Mouse (Mus musculus) fibroblast of lung, adult 2 months (primary cell): ENCODE data around the gene Cep89.

Source experiments
- DNase-seq: peaks from one replicate; pipeline ENCODE4 v3.0.0-alpha.2; 2011; ENCODE audit warnings: low read depth

Gene Cep89

DNA sequence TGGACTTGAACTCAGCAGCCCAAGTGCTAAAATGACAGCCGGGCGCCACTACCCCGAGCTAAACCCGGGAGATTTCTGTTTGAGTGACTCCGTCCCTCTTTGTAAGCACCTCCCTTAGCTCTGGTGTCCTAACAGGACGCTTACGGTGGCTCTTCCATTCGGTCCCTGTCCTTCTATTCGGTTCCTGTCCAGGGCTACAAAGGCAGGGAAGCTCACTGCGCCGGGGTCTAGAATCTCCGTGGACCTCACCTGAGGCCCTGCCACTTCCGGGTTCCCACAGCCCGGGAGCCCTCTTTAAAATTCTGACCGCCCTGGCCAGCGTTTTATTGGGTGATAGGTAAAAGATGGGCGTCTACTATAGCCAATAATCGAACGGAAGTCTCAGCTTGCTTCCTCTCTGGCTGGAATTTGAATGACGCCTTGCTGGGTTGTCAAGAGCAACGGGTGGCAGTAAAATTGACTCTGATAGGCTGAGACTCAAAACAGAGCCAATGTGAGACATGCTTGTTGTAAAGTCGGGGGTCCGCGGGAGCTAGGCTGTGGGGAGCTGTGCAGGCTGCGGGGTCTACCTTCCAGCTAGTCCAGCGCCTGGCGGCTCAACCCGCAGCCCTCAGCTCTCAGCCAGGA is at the start of gene Cep89, which contains the start of gene Faap24:
Gene Cep89 (plus strand): TSS at position 494 of the 627 bp plus-strand sequence.
Gene Faap24 (minus strand): TSS at position 295 of the 627 bp plus-strand sequence.
- DNase-seq: peak; percentile 96

DNA sequence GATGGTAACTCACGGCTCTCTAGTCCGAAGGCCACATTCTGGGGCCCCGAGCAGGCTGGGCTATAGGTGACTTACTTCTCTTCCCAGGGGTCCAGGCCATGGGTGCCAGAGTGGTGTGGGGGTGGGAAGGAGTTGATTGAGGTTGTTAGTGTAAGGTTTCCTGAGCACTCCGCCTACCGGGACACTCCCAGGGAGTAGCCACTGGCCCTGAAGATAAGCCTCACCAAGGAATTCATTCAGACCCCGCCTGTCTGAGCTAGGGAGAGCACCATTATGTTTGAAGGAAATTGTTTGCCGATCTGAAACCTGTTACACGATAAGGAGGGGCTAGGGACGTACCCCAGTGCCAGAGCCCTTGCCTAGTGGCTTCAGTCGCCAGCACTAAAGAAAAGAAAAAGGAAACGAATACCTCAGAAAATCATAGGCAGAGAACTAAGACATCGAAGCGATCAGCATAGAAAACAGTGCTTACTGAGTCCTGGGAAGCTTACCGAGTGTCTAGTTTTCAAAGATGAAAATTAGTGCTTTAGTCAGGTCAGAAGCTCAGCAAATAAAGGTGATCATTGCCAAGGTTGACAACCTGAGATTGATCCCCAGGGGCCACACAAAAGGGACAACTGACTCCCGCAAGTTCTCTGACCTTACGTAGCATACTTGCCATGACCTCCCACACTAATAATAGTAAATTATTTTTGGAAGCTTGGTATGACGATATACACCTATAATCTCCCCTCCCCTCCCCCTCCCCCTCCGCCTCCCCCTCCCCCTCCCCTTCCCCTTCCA is 48.7 kb upstream of the Cep89 start:
- no peak for DNase-seq

DNA sequence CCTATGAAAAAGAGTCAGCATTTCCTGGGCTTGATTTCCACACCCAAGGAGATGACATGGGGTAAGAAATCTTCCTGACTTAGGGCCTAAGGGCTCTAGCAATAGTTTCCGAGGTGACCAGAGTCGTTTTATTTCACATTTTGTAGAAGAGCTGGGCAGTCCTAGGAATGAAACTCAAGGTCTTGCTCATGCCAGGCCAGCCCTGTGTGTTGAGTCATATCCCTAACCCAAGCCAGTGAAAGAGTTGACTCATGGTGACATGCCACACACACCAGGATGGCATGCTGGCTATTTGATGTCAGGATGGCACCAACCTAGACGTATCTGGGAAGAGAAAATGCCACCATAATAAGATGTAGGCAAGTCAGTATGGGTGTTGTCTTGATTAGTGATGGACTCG is 47.8 kb upstream of the Cep89 start:
- no peak for DNase-seq

DNA sequence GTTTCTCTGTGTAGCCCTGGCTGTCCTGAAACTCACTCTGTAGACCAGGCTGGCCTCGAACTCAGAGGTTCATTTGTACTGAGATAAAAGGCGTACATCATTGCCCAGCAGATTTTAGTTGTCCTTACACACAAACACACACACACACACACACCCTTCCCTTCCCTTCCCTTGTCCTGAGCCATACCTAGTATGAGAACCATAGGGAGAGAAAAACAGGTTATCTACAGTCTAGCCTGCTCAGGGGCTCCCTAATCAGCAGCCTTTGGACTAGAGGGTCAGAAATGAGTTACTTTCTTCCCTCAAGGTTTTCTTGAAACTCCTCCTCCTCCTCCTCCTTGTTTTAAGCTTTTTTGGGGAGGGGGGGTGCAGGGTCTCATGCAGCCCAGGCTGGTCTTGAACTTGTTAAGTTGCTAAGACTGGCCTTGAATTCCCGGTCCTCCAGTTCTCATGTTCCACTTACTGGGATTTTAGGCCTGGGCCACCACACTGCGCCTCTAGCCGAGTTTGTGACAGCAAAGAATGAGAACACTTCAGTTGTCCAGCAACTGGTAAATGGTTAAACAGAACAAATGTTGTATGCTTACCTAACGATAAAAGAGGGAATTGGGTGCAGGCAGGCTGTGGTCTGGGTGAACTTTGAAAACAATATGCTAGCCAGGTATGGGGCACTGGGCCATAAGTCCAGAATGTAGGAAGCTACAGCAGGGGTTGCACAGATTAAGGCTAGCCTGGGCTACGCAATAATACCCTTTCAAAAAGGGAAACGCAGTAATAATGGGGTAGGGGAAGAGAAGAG is 46.8 kb upstream of the Cep89 start:
- DNase-seq: no peak

DNA sequence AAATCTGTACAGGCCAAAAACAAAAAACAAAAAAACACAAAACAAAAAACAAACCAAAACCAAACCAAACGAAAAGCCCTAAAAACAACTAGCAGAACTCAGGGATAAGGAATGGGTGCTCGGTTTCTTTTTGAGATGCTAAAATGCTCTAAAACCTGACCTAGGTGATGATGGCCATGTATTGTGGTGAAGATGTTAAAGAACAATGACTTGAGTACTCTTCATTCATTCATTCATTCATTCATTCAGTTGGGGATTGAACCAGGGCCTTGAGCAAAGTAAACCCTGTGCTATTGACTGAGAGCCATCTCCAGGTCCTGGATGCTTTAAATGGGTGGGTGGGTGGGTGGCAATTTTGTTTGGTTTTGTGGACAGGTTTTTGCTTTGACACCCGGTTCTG is 45.7 kb upstream of the Cep89 start:
- DNase-seq: no peak

DNA sequence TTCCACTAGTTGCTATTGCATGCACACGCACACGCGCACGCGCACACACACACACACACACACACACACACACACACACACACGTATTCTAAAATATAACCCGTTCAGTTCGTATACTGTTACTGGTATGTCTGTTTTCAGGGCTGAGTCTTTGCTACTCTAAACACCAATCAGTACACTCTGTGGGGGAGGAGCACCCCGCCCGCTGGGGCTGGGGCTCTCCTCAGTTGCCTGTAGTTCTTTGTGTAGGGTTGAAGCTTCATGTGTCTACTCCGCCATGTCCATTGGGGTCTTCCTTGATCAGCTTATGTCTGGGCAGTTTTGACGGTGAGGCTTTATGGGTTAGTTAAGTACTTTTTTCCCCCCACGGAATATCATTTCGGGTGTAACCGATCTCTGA is 43.5 kb upstream of the Cep89 start:
- DNase-seq: no peak

DNA sequence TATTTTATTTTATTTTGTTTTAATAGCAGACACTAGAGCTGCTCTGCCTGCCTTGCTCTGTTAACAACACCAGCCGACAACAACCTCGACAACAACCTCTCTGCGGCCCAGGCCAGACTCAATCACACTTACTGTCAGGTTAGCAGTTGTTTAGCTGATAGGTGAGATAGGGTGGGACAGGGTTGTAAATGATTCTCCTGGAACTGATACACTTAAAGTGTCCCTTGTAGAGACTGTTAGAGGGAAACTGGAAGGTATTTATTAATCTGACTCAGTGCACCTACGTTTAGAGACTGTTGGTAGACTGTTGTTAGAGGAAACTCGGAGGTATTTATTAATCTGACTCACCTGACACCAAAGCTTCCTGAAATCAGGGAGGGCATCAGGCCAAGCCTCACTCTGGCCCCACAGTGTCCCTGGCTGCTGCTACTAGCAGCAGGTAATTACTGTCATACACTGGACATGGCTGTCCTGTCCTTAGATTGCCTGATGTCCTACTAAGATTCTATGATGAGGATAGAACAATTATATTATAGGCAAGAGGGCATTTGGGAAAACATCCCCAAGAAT is 41.4 kb upstream of the Cep89 start:
- DNase-seq: no peak

DNA sequence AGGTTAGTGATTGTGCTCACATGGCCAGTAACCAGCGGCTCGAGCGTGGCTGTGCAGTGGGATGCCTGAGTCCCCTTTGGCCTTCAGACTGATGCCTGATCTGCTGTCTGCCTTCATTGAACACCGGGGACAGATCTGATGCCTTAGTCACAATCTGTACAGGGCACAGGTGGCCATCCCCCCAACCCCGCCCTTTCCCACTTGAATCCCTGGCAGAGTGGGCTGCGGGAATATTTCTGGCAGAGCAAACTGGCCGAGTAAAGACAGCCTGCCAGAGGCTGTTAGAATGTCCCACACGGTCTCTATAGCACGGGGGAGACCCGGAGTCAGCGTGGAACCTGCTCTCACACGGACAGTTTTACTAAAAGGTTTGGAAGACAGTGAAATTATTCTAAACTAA is 39.2 kb upstream of the Cep89 start:
- no peak for DNase-seq

DNA sequence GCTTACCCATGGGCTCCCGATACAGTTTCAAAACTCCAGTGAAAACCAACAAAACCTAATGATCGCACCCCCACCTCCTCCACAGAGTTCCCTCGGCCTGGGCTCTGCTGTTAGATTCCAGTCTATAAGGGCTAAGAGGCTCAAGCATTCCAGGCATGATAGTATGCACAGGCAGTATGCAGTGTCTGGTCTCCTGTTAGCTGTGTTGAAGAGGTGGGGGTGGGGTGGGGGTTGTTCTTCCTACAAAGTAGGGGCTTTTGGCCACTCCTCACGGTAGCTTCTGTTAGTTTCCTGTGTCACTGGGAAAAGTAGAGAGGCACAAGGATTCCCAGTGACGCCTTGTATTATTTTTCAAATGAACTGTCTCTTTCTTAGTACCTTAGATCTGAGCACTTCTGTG is 34.6 kb upstream of the Cep89 start:
- no peak for DNase-seq

DNA sequence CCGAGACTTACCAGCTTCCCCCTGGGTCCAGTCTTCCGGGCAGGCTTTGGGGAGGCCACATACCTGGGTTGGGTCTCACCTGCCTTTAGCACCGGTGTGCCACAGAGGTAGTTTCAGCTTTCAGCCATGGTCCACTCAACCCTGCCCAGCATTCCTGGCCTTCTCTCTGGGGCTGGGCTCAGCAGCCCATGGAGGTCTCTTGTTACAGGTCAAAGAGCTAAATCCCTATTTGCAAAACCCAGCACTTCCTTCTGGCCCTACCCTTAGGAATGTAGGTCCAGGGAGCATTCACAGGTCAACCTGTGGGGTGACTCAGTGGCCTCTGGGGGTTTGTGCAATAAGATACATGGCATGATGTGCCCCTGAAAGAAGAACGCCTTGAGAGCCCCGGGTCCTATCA is 34.0 kb upstream of the Cep89 start:
- DNase-seq: no peak

DNA sequence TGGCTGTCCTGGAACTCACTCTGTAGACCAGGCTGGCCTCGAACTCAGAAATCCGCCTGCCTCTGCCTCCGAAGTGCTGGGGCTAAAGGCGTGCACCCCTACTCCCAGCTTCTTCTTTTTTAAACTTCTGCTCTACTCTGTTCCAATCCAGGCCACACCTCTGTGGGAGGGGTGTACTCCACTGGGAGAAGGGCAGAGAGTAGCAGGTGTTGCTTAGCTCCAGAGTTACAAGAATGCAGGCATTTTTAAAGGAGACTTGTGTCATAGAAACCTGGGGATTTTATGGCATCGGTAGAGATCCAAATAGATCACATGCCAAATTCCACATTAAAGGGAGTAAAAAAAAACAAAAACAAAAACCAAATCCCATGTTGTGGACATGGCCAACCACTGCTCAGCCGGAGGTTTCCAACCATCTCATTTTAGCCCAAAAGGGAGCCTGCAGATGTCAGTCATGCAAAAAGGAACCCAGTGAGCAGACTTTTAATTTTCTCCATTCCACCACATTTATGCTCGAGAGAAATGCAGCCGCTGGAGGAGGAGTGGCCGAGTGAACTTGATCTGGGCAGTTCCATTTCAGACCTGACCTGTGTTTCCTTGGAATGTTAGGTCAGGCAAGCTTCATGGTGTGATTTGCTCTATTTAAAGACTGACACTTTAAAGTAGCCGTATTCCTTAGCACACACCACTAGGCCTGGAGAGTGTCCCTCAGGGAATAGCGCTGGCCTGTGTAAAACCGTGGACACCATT is 31.5 kb upstream of the Cep89 start:
- DNase-seq: no peak

DNA sequence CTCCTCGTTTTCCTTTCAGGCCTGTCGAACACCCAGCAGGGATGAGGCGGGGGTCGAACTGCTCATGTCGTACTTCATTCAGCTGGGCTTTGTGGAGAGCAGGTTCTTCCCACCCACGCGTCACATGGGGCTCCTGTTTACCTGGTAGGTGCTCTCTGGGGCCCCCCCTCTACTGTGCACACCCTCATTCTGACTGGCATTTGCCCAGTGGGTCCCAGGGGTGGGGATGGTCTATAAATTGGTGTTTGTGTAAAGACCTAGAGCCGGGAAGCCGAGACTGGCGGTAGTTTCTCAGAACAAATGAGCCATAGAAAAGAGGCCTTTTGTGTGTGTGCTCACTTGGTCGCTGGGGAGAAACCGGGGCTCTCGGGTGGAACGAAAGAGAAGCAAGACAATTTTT is 25.7 kb upstream of the Cep89 start:
- no peak for DNase-seq

DNA sequence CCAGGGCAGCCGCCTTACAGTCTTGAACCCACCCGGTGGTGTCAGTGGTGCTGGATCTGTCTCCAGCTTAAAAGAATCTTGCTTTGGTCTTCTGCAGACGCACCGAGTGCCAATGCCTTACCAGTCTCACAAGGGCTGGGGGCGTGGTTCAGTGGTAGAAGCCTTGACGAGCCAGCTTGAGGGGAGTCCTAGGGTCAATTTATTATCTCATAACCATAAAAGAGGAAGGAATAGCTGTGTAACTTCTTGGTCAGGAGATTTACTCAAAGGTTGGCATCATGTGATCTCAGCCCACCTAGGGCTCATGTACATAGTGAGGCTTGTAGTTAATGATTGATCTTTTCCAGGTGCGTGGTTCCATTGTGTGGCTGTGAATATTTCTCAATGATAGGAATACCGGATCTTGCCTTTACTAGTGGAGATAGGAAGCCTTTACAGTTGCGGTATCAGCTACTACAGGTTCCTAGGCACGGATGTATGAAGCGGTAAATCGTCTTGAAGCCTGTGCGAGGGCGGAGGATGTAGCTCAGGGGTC is 24.3 kb upstream of the Cep89 start:
- no peak for DNase-seq

DNA sequence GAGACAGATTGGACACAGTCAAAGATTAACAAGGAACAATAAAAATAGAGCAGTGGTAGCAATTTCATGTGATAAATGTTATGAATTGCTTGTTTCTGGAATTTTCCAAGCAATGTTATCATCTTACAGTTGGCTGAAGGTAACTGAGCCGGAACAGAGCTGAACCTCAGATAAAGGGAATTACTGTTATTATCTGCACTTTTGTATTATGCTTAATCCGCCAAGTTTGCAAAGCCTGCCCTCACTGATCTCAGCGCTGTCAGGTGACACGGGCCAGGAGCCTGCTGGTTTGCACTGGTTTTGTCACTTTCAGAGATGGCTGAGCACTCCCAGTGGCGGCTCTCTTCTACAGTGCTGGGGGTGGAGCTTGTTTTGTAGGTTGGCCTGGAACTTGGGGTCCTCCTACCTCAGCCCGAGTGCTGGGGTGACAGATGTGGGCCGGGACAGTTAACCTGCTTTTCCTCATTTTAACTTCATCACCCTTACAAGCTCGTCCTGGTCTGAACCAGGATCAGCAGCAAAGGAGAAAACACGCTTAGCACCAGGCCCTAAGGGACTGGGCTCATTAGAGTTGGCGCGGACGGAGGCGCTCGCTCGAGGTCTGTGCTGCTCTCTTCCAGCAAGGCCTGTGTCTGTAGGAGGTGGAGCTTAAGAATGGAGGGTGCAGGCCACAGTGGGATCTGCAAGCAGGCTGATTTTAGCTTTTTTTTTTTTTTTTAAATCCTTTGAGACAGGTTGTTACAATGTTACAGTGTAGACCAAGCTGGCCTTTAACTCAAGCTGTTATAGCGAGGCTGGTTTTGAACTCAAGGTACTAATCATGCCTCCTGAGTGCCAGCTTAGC is 23.5 kb upstream of the Cep89 start:
- DNase-seq: no peak

DNA sequence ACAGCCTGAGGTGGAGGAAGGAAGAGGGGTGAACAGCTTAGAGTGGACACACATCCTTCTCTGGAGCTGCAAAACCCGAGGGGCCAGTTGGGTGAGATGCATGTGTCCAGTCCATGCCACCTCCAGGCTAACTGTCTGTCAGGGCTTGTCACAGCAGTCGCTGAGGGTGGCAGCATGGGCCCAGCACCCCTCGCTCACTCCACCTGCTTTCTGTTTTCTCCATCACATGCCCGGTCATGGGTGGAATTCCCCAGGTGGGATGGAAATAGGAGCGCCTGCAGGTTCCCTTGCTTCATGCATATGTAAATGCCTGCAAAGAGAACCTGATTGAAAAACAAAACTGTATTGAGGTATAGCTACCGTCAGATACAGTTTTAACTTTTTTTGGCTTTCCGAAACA is 22.6 kb upstream of the Cep89 start:
- no peak for DNase-seq

DNA sequence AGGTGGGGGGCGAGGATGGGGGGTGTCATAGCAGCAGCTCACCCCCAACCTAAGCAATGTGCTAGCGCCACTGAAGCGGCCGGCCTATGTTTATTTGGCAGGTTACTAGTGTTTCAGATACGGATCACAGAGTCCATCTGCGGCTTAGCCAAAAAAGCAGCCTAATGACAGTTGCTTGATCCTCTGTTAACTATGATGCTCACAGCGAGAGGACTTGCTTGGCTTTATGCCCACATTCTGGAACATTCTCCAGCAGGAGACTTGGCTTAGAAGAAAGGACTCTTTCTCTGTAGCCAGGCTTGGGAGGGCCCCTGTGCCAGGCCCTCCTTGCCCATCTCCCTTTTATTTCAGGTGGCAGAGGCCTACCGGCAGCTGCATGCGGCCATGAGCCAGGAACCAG is 20.2 kb upstream of the Cep89 start:
- no peak for DNase-seq

DNA sequence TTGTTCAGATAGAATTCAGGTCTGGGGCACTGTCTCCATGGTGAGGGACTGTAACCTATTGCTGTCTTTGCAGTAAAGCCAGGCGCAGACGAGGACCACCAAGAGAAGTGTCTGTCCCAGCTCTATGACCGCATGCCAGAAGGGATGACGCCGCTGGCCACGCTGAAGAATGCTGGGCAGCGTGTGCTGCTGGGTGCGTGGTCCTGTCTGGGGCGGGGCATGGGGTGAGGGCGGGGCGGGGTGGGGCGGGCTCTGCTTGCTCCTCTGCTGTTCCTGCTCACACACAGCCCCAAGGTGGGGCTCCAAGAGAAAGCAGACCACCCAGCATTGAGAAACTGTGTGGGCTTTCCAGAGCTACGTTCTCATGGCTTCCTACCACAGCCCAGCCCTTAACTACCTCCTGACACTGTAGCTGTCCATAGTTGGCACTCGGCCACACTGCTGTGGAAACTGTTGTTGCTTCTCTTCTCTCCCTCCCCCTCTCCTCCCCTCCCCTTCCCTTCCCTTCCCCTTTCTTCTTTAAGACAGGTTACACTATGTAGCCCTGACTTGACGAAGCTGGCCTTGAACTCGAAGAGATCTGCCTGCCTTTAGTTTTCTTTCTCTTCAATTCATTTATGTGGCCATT is 17.2 kb upstream of the Cep89 start:
- DNase-seq: no peak

DNA sequence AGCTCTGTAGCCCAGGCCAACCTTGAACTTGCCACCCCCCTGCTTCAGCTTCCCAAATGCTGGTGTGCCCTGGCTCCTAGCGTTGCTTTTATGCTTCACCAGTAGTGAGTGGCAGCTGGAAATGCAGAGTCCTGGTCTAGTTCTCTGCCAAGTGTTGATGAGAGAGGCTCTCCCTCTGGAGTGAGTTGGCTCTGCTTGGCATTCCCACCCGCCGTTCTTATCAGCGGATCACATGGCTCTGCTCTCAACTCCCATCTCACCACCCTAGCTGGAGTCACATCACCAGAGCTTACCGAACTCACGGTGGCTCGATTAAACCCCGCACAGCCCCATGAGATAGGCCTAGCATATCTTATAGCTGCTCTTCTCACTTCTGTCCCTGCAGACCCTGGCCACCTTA is 16.5 kb upstream of the Cep89 start:
- DNase-seq: no peak

DNA sequence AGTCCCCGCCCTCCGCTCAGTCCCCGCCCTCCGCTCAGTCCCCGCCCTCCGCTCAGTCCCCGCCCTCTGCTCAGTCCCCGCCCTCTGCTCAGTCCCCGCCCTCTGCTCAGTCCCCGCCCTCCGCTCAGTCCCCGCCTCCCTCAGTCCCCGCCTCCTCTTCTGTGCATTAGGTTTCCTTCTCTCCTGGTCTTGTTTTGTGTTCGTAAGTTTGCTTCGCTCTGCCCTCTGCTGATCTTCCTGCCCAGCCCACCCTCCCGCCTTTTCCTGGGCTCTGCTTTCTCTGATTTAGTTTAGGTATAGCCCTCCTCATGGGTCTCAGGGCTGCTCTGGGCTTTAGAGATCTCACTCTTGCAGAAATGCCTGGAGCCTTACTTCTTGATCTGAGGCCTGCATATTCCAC is 15.0 kb upstream of the Cep89 start:
- DNase-seq: no peak

DNA sequence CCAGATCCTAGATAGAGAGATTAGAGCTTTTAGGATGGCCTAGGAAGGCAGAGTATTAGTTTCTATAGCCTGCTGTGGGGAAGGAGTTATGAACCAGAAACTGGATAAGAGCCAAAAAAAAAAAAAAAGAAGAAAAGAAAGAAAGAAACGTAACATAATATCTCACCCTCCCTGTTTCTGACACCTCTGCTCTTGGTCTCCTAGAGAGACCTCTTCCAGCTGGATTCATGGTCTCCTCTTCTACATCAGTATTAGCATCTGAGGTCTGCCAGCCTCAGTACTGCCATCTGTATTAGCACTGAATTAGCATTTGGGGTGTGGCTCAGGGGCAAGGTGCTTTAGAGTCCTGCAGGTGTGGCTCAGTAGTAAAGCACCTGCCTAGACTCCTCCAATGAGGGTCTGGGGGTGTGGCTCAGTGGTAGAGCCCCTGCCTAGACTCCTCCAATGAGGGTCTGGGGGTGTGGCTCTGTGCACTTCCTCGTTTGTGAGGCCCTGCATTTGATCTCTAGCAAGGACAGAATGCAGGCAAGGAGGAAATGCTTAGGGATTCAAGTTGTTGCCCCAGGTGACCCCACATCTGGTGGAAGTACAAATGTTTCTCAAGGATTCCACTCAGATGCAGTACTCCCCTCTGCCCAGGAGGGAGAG is 14.0 kb upstream of the Cep89 start:
- no peak for DNase-seq
